Mouse (Mus musculus): ENCODE results near the gene Slc7a9. TPM values are rescaled to one million over a fixed set of nuclear protein-coding genes. Genes with fewer than 3 reads are reported as not detected.

Slc7a9 gene
- polyA plus RNA-seq, 1 experiment, result not detected

GRCm38 (mm10) chr7:35497516-35497915 lies 48.9 kb downstream of the Slc7a9 start:
- Histone ChIP-seq H3K4me3 (ENCODE audit: insufficient read depth, low read length) (no peak overlapping the region), H3K4me1 (ENCODE audit: control insufficient read depth, insufficient read depth, low read length) (no peaks in the 10 kb centered on the region), H3K27ac (ENCODE audit: insufficient read depth, low read depth, low read length) (no peak overlapping the region)
- TF ChIP-seq CTCF (IDR thresholded peaks at IDR 0.05; ENCODE audit: low read depth, low read length) (no peak), POLR2A (IDR thresholded peaks at IDR 0.05; ENCODE audit: borderline replicate concordance, low read depth, low read length) (no peak)

GRCm38 (mm10) chr7:35501995-35502394 lies 53.4 kb downstream of the Slc7a9 start:
- no peak overlapping the region for H3K4me3 ChIP-seq (ENCODE audit: insufficient read depth, low read length)
- TF ChIP-seq POLR2A (IDR thresholded peaks at IDR 0.05; ENCODE audit: borderline replicate concordance, low read depth, low read length) (no peak), CTCF (IDR thresholded peaks at IDR 0.05; ENCODE audit: low read depth, low read length) (no peak)

More at GRCm38 (mm10) chr7:35501995-35502394, 53.4 kb downstream of the Slc7a9 start:
- no peak overlapping the region for H3K27ac ChIP-seq (ENCODE audit: insufficient read depth, low read depth, low read length)
- no peaks in the 10 kb centered on the region for H3K4me1 ChIP-seq (ENCODE audit: control insufficient read depth, insufficient read depth, low read length)

Other genes with a start within 250 kb of the Slc7a9 start
- gene Lrp3, start 233.3 kb upstream of the Slc7a9 start, polyA plus RNA-seq (2012; ENCODE audit: insufficient read depth, insufficient read length, missing spikeins), result 0.20 TPM in 1 of 2 replicates, not detected in the other
- gene Gpatch1, start 130.4 kb upstream of the Slc7a9 start, polyA plus RNA-seq (2012; ENCODE audit: insufficient read depth, insufficient read length, missing spikeins), result 9.5 and 13.2 TPM in 2 replicates
- 0.20 TPM in 1 of 2 replicates, not detected in the other for gene Rhpn2, start 114.6 kb upstream of the Slc7a9 start, polyA plus RNA-seq (2012; ENCODE audit: insufficient read depth, insufficient read length, missing spikeins)
- gene Faap24, start 52.0 kb upstream of the Slc7a9 start, polyA plus RNA-seq (2012; ENCODE audit: insufficient read depth, insufficient read length, missing spikeins), result 8.1 and 8.5 TPM in 2 replicates
- gene Cep89, start 51.8 kb upstream of the Slc7a9 start, polyA plus RNA-seq (2012; ENCODE audit: insufficient read depth, insufficient read length, missing spikeins), result 16.6 and 16.9 TPM in 2 replicates
- not detected in 2 replicates for gene Tdrd12, start 88.9 kb downstream of the Slc7a9 start, polyA plus RNA-seq (2012; ENCODE audit: insufficient read depth, insufficient read length, missing spikeins)
- gene Nudt19, start 107.5 kb downstream of the Slc7a9 start, polyA plus RNA-seq (2012; ENCODE audit: insufficient read depth, insufficient read length, missing spikeins), result 19.2 and 19.7 TPM in 2 replicates
- gene Rgs9bp, start 136.8 kb downstream of the Slc7a9 start, polyA plus RNA-seq (2012; ENCODE audit: insufficient read depth, insufficient read length, missing spikeins), result not detected in 2 replicates
- gene Ankrd27, start 137.4 kb downstream of the Slc7a9 start, polyA plus RNA-seq (2012; ENCODE audit: insufficient read depth, insufficient read length, missing spikeins), result 22.7 and 29.4 TPM in 2 replicates
- 56.2 and 68.9 TPM in 2 replicates for gene Pdcd5, start 198.7 kb downstream of the Slc7a9 start, polyA plus RNA-seq (2012; ENCODE audit: insufficient read depth, insufficient read length, missing spikeins)

All from bone marrow macrophage, adult 2 months (primary cell).